Mouse (Mus musculus) bone marrow, adult 2 months (tissue): ENCODE measurements around the gene Wbp1l. TPM values are rescaled to one million over a fixed set of nuclear protein-coding genes. Genes with fewer than 3 reads are reported as not detected.

Source experiments
- H3K27ac ChIP-seq: fragments of 200-500 bp; 2 replicates; pipeline ENCODE4 v1.5.1; 2012; ENCODE audit warnings: low read depth, mild to moderate bottlenecking, control low read depth, inconsistent platforms, low read length; ENCODE audit not compliant: control insufficient read depth, poor library complexity, insufficient read depth
- H3K4me1 ChIP-seq: fragments of 200-500 bp; 2 replicates; pipeline ENCODE4 v1.6.1; 2011; ENCODE audit warnings: low read length; ENCODE audit not compliant: control insufficient read depth, insufficient read depth
- H3K4me3 ChIP-seq: fragments of 200-500 bp; replicated peaks from 2 replicates; pipeline ENCODE3; 2011; ENCODE audit warnings: mild to moderate bottlenecking, low read depth, low read length, control low read depth; ENCODE audit not compliant: control insufficient read depth
- CTCF ChIP-seq: fragments of 200-500 bp; IDR thresholded peaks from 2 replicates; pipeline ENCODE4 v1.5.1; 2011; ENCODE audit warnings: low read length, control low read depth; ENCODE audit not compliant: control insufficient read depth, insufficient read depth
- POLR2A ChIP-seq: fragments of 200-500 bp; IDR thresholded peaks from 2 replicates; pipeline ENCODE4 v1.6.1; 2011; ENCODE audit warnings: low read depth, mild to moderate bottlenecking, control low read depth, low read length, borderline replicate concordance; ENCODE audit not compliant: control insufficient read depth
- WGBS: fragments of 180-500 bp; shearing (Covaris S2); methylation state at CpG from one replicate; pipeline ENCODE4 v1.1.7; 2018; 5-methylcytosine and 5-hydroxymethylcytosine counted together
- polyA plus RNA-seq: library from polyadenylated mRNA; stranded (reverse); fragments of >200 nt; gene quantifications from 2 replicates; pipeline ENCODE4 v1.2.4, GENCODE M21; 2011; ENCODE audit warnings: low replicate concordance; ENCODE audit not compliant: missing spikeins, insufficient read depth, insufficient read length

The Wbp1l gene
- polyA plus RNA-seq, 1 experiment = 29.3 TPM

GRCm38 (mm10) chr19:46628403-46628802 lies 29.5 kb downstream of the Wbp1l start:
- WGBS = 81% methylated on average over 10 of the region's 10 CpGs
- Histone ChIP-seq H3K4me1 (no peaks in the 10 kb centered on the region), H3K4me3 (no peak overlapping the region), H3K27ac (no peak overlapping the region)
- no peak for TF ChIP-seq POLR2A
- TF ChIP-seq CTCF = no peak

- TF ChIP-seq CTCF = no peak
- no peak for TF ChIP-seq POLR2A
- Histone ChIP-seq H3K4me3 (no peak overlapping the region), H3K4me1 (no peaks in the 10 kb centered on the region), H3K27ac (no peak overlapping the region)
- 52% methylated on average over 9 of the region's 9 CpGs for WGBS
Observed at GRCm38 (mm10) chr19:46629807-46630206, 30.9 kb downstream of the Wbp1l start.

- TF ChIP-seq CTCF (no peak), POLR2A (no peak)
- no peak overlapping the region; the same call in 1 of the 2 replicates for H3K27ac ChIP-seq
- 86% methylated on average over 9 of the region's 9 CpGs for WGBS
- no peaks in the 10 kb centered on the region; the same call in 1 of the 2 replicates for H3K4me1 ChIP-seq
- no peak overlapping the region for H3K4me3 ChIP-seq
Observed at GRCm38 (mm10) chr19:46631637-46632036, 32.8 kb downstream of the Wbp1l start.

GRCm38 (mm10) chr19:46635766-46636165 lies 36.9 kb downstream of the Wbp1l start:
- WGBS = 76% methylated on average over 9 of the region's 9 CpGs
- Histone ChIP-seq H3K4me3 (no peak overlapping the region), H3K4me1 (no peaks in the 10 kb centered on the region; the same call in 1 of the 2 replicates), H3K27ac (no peak overlapping the region)
- no peak for TF ChIP-seq POLR2A
- TF ChIP-seq CTCF = no peak

GRCm38 (mm10) chr19:46637598-46637997 lies 38.7 kb downstream of the Wbp1l start:
- Histone ChIP-seq H3K27ac (no peak overlapping the region), H3K4me3 (no peak overlapping the region), H3K4me1 (no peaks in the 10 kb centered on the region; the same call in 1 of the 2 replicates)
- WGBS = 78% methylated on average over 6 of the region's 6 CpGs
- TF ChIP-seq POLR2A (no peak), CTCF (no peak)

- peaks cover 1% of the 10 kb centered on the region for H3K4me1 ChIP-seq
- no peak overlapping the region for H3K4me3 ChIP-seq
- TF ChIP-seq CTCF (no peak), POLR2A (no peak)
- H3K27ac ChIP-seq = no peak overlapping the region
Observed at GRCm38 (mm10) chr19:46639053-46639452, 40.2 kb downstream of the Wbp1l start.

GRCm38 (mm10) chr19:46639496-46639895 lies 40.6 kb downstream of the Wbp1l start:
- 71% methylated on average over 14 of the region's 14 CpGs for WGBS
- peaks cover 1% of the 10 kb centered on the region for H3K4me1 ChIP-seq
- TF ChIP-seq CTCF = no peak
- no peak for TF ChIP-seq POLR2A
- H3K4me3 ChIP-seq = no peak overlapping the region
- H3K27ac ChIP-seq = no peak overlapping the region

- Histone ChIP-seq H3K27ac (no peak overlapping the region), H3K4me1 (peaks cover 1% of the 10 kb centered on the region), H3K4me3 (no peak overlapping the region)
- 80% methylated on average over 8 of the region's 8 CpGs for WGBS
- TF ChIP-seq CTCF (no peak), POLR2A (no peak)
Observed at GRCm38 (mm10) chr19:46640780-46641179, 41.9 kb downstream of the Wbp1l start.
